Mouse (Mus musculus): Measurements from ENCODE around the gene Foxn3.
A peak's percentile ranks its signal among the peaks of the same experiment; 100 is the strongest.

Foxn3 gene

GRCm38 (mm10) chr12:99332144-99332807 is 231.1 kb downstream of the Foxn3 start:
- no peak for DNase-seq (ENCODE audit: low read depth, low spot score)

- DNase-seq (ENCODE audit: low read depth, low spot score): no peak
Observed at GRCm38 (mm10) chr12:99331341-99331947, 231.9 kb downstream of the Foxn3 start.

- no peak for DNase-seq (ENCODE audit: low read depth, low spot score)
Observed at GRCm38 (mm10) chr12:99330822-99331285, 232.5 kb downstream of the Foxn3 start.

GRCm38 (mm10) chr12:99329301-99330257 is 233.8 kb downstream of the Foxn3 start:
- no peak for DNase-seq (ENCODE audit: low read depth, low spot score)

- DNase-seq (ENCODE audit: low read depth, low spot score): no peak
Observed at GRCm38 (mm10) chr12:99326157-99326556, 237.2 kb downstream of the Foxn3 start.

- DNase-seq (ENCODE audit: low read depth, low spot score): no peak
Observed at GRCm38 (mm10) chr12:99321633-99322431, 241.6 kb downstream of the Foxn3 start.

GRCm38 (mm10) chr12:99320966-99321496 is 242.4 kb downstream of the Foxn3 start:
- no peak for DNase-seq (ENCODE audit: low read depth, low spot score)

GRCm38 (mm10) chr12:99319896-99320295 is 243.5 kb downstream of the Foxn3 start:
- DNase-seq (ENCODE audit: low read depth, low spot score): no peak

- no peak for DNase-seq (ENCODE audit: low read depth, low spot score)
Observed at GRCm38 (mm10) chr12:99319171-99319570, 244.2 kb downstream of the Foxn3 start.

GRCm38 (mm10) chr12:99315931-99316330 is 247.5 kb downstream of the Foxn3 start:
- DNase-seq (ENCODE audit: low read depth, low spot score): no peak

GRCm38 (mm10) chr12:99314817-99315216 is 248.6 kb downstream of the Foxn3 start:
- no peak for DNase-seq (ENCODE audit: low read depth, low spot score)

- DNase-seq (ENCODE audit: low read depth, low spot score): no peak
Observed at GRCm38 (mm10) chr12:99311303-99311702, 252.1 kb downstream of the Foxn3 start.

GRCm38 (mm10) chr12:99309937-99310336 is 253.4 kb downstream of the Foxn3 start:
- no peak for DNase-seq (ENCODE audit: low read depth, low spot score)

GRCm38 (mm10) chr12:99308541-99309089 is 254.8 kb downstream of the Foxn3 start:
- DNase-seq (ENCODE audit: low read depth, low spot score): no peak

GRCm38 (mm10) chr12:99306536-99307204 is 256.7 kb downstream of the Foxn3 start:
- no peak for DNase-seq (ENCODE audit: low read depth, low spot score)

GRCm38 (mm10) chr12:99305784-99306535 is 257.4 kb downstream of the Foxn3 start:
- DNase-seq (ENCODE audit: low read depth, low spot score): peak; percentile 77

- no peak for DNase-seq (ENCODE audit: low read depth, low spot score)
Observed at GRCm38 (mm10) chr12:99305324-99305723, 258.1 kb downstream of the Foxn3 start.

- DNase-seq (ENCODE audit: low read depth, low spot score): no peak
Observed at GRCm38 (mm10) chr12:99304056-99304455, 259.3 kb downstream of the Foxn3 start.

- no peak for DNase-seq (ENCODE audit: low read depth, low spot score)
Observed at GRCm38 (mm10) chr12:99303581-99303980, 259.8 kb downstream of the Foxn3 start.
